Mouse (Mus musculus) ES-E14 (cell line): ENCODE measurements around the gene Zfp653. TPM values are rescaled to one million over a fixed set of nuclear protein-coding genes. Genes with fewer than 3 reads are reported as not detected.

Source experiments
- DNase-seq: peaks from one replicate; pipeline ENCODE4 v3.0.0-alpha.2; 2013; ENCODE audit warnings: low read depth, low spot score
- H3K27ac ChIP-seq: 2 replicates; pipeline ENCODE4 v1.5.1; 2012; ENCODE audit warnings: low read depth, mild to moderate bottlenecking, low read length, moderate library complexity, mixed read lengths; ENCODE audit not compliant: poor library complexity, insufficient read depth, severe bottlenecking
- H3K36me3 ChIP-seq: 2 replicates; pipeline ENCODE4 v1.6.1; 2012; ENCODE audit warnings: mild to moderate bottlenecking, low read length, moderate library complexity, mixed read lengths; ENCODE audit not compliant: control insufficient read depth, poor library complexity, insufficient read depth, severe bottlenecking
- H3K4me1 ChIP-seq, 2 experiments: fragments of 150-350 bp in 1 of 2; sonication (generic) in 1 of 2; 2 replicates each; pipeline ENCODE4 v1.6.1; 2012; ENCODE audit warnings: low read length in 2 of 2, mild to moderate bottlenecking in 1 of 2, mixed read lengths in 1 of 2; ENCODE audit not compliant: control insufficient read depth in 2 of 2, insufficient read depth in 2 of 2, poor library complexity in 1 of 2
- H3K4me3 ChIP-seq, 2 experiments: fragments of 150-350 bp in 1 of 2; sonication (generic) in 1 of 2; 2 replicates each; pipeline ENCODE4 v1.5.1; 2012; ENCODE audit warnings: low read length in 2 of 2, low read depth in 1 of 2, mild to moderate bottlenecking in 1 of 2, mixed read lengths in 1 of 2; ENCODE audit not compliant: insufficient read depth in 1 of 2, poor library complexity in 1 of 2, severe bottlenecking in 1 of 2
- H3K9ac ChIP-seq: 2 replicates; pipeline ENCODE4 v1.6.1; 2012; ENCODE audit warnings: low read depth, mild to moderate bottlenecking, low read length, mixed read lengths; ENCODE audit not compliant: poor library complexity, insufficient read depth, severe bottlenecking
- H3K9me3 ChIP-seq: fragments of 150-350 bp; sonication (generic); 2 replicates; pipeline ENCODE4 v1.6.1; 2012; ENCODE audit warnings: low read depth, mild to moderate bottlenecking, low read length; ENCODE audit not compliant: control insufficient read depth, insufficient read depth
- CHD2 ChIP-seq: IDR thresholded peaks from 2 replicates; pipeline ENCODE4 v1.6.1; 2014; ENCODE audit warnings: mild to moderate bottlenecking, low read depth, low read length, inconsistent platforms
- HCFC1 ChIP-seq: IDR thresholded peaks from 2 replicates; pipeline ENCODE4 v1.6.1; 2012; ENCODE audit warnings: low read length, inconsistent platforms, borderline replicate concordance; ENCODE audit not compliant: insufficient read depth
- MAFK ChIP-seq: IDR thresholded peaks from 2 replicates; pipeline ENCODE4 v1.6.1; 2014; ENCODE audit warnings: mild to moderate bottlenecking, low read depth, low read length, inconsistent platforms; ENCODE audit not compliant: insufficient read depth
- ZC3H11A ChIP-seq: IDR thresholded peaks from 2 replicates; pipeline ENCODE4 v1.6.1; 2012; ENCODE audit warnings: low read depth, mild to moderate bottlenecking, inconsistent platforms, low read length, borderline replicate concordance
- ZNF384 ChIP-seq: IDR thresholded peaks from 2 replicates; pipeline ENCODE4 v1.6.1; 2012; ENCODE audit warnings: low read depth, low read length, inconsistent platforms
- in situ Hi-C, 2 experiments: fragments of 600-800 bp; cut with MboI; formaldehyde crosslinking; loops; one replicate each; pipeline ENCODE4 v1.15.1; 2025; ENCODE audit warnings: low sequenced_read_pairs in 2 of 2, inconsistent platforms in 1 of 2; ENCODE audit not compliant: unreplicated experiment in 2 of 2
- total RNA-seq: library from RNA; depleted of rRNA; stranded (reverse); fragments of 300-350 nt; gene quantifications from 2 replicates; pipeline ENCODE4 v1.2.3, GENCODE M21; 2012

The Zfp653 gene
- total RNA-seq, 1 experiment = 10.9 TPM

GRCm38 (mm10) chr9:22058011-22058424 is 13.2 kb downstream of the Zfp653 start:
- Histone ChIP-seq H3K4me1 (peaks cover 0 to 12% of the 10 kb centered on the region in 2 experiments; a peak in 3 of 4 replicates), H3K27ac (no peak overlapping the region), H3K9me3 (no peaks in the 10 kb centered on the region), H3K4me3 (no peak overlapping the region), H3K9ac (no peak overlapping the region), H3K36me3 (peaks cover 4% of the 10 kb centered on the region; the same call in 1 of the 2 replicates)
- no peak for DNase-seq
- in situ Hi-C loops = no loop called here
- TF ChIP-seq MAFK (no peak), ZC3H11A (no peak)

GRCm38 (mm10) chr9:22057031-22057517 is 14.1 kb downstream of the Zfp653 start:
- peaks cover 0 to 12% of the 10 kb centered on the region in 2 experiments; a peak in 3 of 4 replicates for H3K4me1 ChIP-seq
- DNase-seq = no peak
- no peak overlapping the region for H3K27ac ChIP-seq
- H3K9ac ChIP-seq = no peak overlapping the region
- TF ChIP-seq CHD2 = no peak
- TF ChIP-seq ZC3H11A = no peak
- TF ChIP-seq MAFK = no peak
- no peak for TF ChIP-seq HCFC1
- TF ChIP-seq ZNF384 = no peak
- H3K36me3 ChIP-seq = peaks cover 2% of the 10 kb centered on the region; the same call in 1 of the 2 replicates
- H3K9me3 ChIP-seq = no peaks in the 10 kb centered on the region
- in situ Hi-C loops = no loop called here
- no peak overlapping the region for H3K4me3 ChIP-seq

- TF ChIP-seq MAFK (no peak), ZC3H11A (no peak), CHD2 (no peak), ZNF384 (no peak), HCFC1 (no peak)
- H3K9me3 ChIP-seq = no peaks in the 10 kb centered on the region
- no peak overlapping the region for H3K27ac ChIP-seq
- peaks cover 0 to 12% of the 10 kb centered on the region in 2 experiments; a peak in 3 of 4 replicates for H3K4me1 ChIP-seq
- no peak for DNase-seq
- H3K36me3 ChIP-seq = peaks cover 2% of the 10 kb centered on the region; the same call in 1 of the 2 replicates
- in situ Hi-C loops = no loop called here
- H3K9ac ChIP-seq = no peak overlapping the region
- H3K4me3 ChIP-seq = no peak overlapping the region
Measured at GRCm38 (mm10) chr9:22056303-22056910, 14.8 kb downstream of the Zfp653 start.

- in situ Hi-C loops = no loop called here
- TF ChIP-seq ZNF384 = no peak
- no peak for TF ChIP-seq CHD2
- TF ChIP-seq ZC3H11A = no peak
- TF ChIP-seq MAFK = no peak
- no peak for TF ChIP-seq HCFC1
- Histone ChIP-seq H3K9me3 (no peaks in the 10 kb centered on the region), H3K27ac (no peak overlapping the region), H3K4me1 (peaks cover 0 to 19% of the 10 kb centered on the region in 2 experiments; a peak in 3 of 4 replicates), H3K36me3 (no peaks in the 10 kb centered on the region), H3K9ac (no peak overlapping the region), H3K4me3 (peak overlapping the region in 1 of 2 experiments; percentile 38; a peak in 1 of 4 replicates)
- no peak for DNase-seq
Measured at GRCm38 (mm10) chr9:22055713-22056112, 15.5 kb downstream of the Zfp653 start.
